In genomic region chr11:57787913-57788312, GRCm38 (mm10) we compare ENCODE assay signal across 9 mouse cellular contexts. TPM values are rescaled to one million over a fixed set of nuclear protein-coding genes. Genes with fewer than 3 reads are reported as not detected.
A peak's percentile ranks its signal among the peaks of the same experiment; 100 is the strongest.
DNase-seq lines count a peak whose midpoint lies in the region; ATAC-seq and TF ChIP-seq lines count a peak whose summit lies in the region.
"Had no signal": no experiment of that assay in that cellular context is flagged by ENCODE, and none has a peak within 500 bp of the region (broad histone marks: within the 10 kb centered on the region; RNA-seq: fewer than 3 reads in every experiment).

No protein-coding gene starts in this region.

- H3K9ac ChIP-seq in liver, postnatal 0 days (replicated peaks) = no peak overlapping the region
- no peak overlapping the region for H3K9ac ChIP-seq in stomach, postnatal 0 days (ENCODE audit: low read length)

- TF ChIP-seq CTCF in liver, postnatal 0 days (IDR thresholded peaks at IDR 0.05; ENCODE audit: low read depth) = peak; percentile 92
- TF ChIP-seq CTCF in stomach, postnatal 0 days (IDR thresholded peaks at IDR 0.05; ENCODE audit: low read depth) = peak; percentile 82

- H3K27ac ChIP-seq in embryonic facial prominence, embryonic 10.5 days (replicated peaks) = no peak overlapping the region
- no peak overlapping the region for H3K27ac ChIP-seq in liver, postnatal 0 days (ENCODE audit: low read depth)
- H3K27ac ChIP-seq in stomach, postnatal 0 days (replicated peaks) = no peak overlapping the region

- 33% methylated on average over 3 of the region's 3 CpGs for WGBS in embryonic facial prominence, embryonic 10.5 days
- 25% methylated on average over 3 of the region's 3 CpGs for WGBS in liver, postnatal 0 days (ENCODE audit: insufficient replicate concordance)
- WGBS in stomach, postnatal 0 days = 38% methylated on average over 3 of the region's 3 CpGs

- H3K4me1 ChIP-seq in embryonic facial prominence, embryonic 10.5 days = peaks cover 28% of the 10 kb centered on the region
- no peaks in the 10 kb centered on the region for H3K4me1 ChIP-seq in liver, postnatal 0 days (ENCODE audit: insufficient read depth)
- H3K4me1 ChIP-seq in stomach, postnatal 0 days (replicated peaks; ENCODE audit: control insufficient read depth, insufficient read depth) = no peaks in the 10 kb centered on the region

- no peak overlapping the region for H3K4me3 ChIP-seq in embryonic facial prominence, embryonic 10.5 days
- H3K4me3 ChIP-seq in liver, postnatal 0 days (ENCODE audit: low read depth, low read length) = no peak overlapping the region
- no peak overlapping the region for H3K4me3 ChIP-seq in stomach, postnatal 0 days (ENCODE audit: low read depth, low read length)

- DNase-seq in gastrocnemius, adult 18-20 months (ENCODE audit: low spot score) = peak; percentile 57
- no peak for DNase-seq in gastrocnemius, postnatal 4 days (ENCODE audit: low spot score in 2 of 2)
- DNase-seq in 3T3-L1 (ENCODE audit: low read depth, low spot score) (peak; percentile 50), ZHBTc4 (ENCODE audit: low read depth, low spot score) (peak; percentile 87)
- peak; percentile 47 for DNase-seq in embryonic facial prominence, embryonic 10.5 days (ENCODE audit: low spot score)
- peak; percentile 83 for DNase-seq in liver, postnatal 0 days
- peak; percentile 76 for DNase-seq in stomach, postnatal 0 days (ENCODE audit: low spot score)
- DNase-seq in right cerebral cortex, postnatal 25 days = no peak

- TF ChIP-seq EP300 in liver, postnatal 0 days (IDR thresholded peaks at IDR 0.05; ENCODE audit: low read depth) = no peak
- no peak for TF ChIP-seq EP300 in stomach, postnatal 0 days (optimal IDR thresholded peaks at IDR 0.05)

- H3K9me3 ChIP-seq in embryonic facial prominence, embryonic 10.5 days = no peaks in the 10 kb centered on the region
- no peaks in the 10 kb centered on the region for H3K9me3 ChIP-seq in liver, postnatal 0 days (ENCODE audit: low read length)
- H3K9me3 ChIP-seq in stomach, postnatal 0 days (ENCODE audit: control insufficient read depth, low read length) = no peaks in the 10 kb centered on the region

- H3K4me2 ChIP-seq in liver, postnatal 0 days (ENCODE audit: low read depth, low read length) = no peak overlapping the region
- H3K4me2 ChIP-seq in stomach, postnatal 0 days (replicated peaks; ENCODE audit: low read depth) = no peak overlapping the region

- no peaks in the 10 kb centered on the region for H3K27me3 ChIP-seq in embryonic facial prominence, embryonic 10.5 days (replicated peaks; ENCODE audit: low read depth, poor library complexity, severe bottlenecking)
- no peaks in the 10 kb centered on the region for H3K27me3 ChIP-seq in liver, postnatal 0 days (ENCODE audit: insufficient read depth, low read length)
- no peaks in the 10 kb centered on the region for H3K27me3 ChIP-seq in stomach, postnatal 0 days (ENCODE audit: control insufficient read depth, insufficient read depth, low read length)

- no peak for ATAC-seq in liver, postnatal 0 days
- ATAC-seq in stomach, postnatal 0 days (ENCODE audit: low FRiP score, low TSS enrichment) = no peak

- H3K36me3 ChIP-seq in embryonic facial prominence, embryonic 10.5 days (replicated peaks) = peaks cover 6% of the 10 kb centered on the region; the same call in 1 of the 2 replicates
- H3K36me3 ChIP-seq in liver, postnatal 0 days (replicated peaks; ENCODE audit: insufficient read depth, low read length) = no peaks in the 10 kb centered on the region
- H3K36me3 ChIP-seq in stomach, postnatal 0 days (ENCODE audit: control insufficient read depth, insufficient read depth, low read length) = no peaks in the 10 kb centered on the region; the same call in 1 of the 2 replicates

RNA-seq across cellular contexts. Expression of gene Sap30l, which starts 13.5 kb away (rescaled TPM):
- 10 to 100 TPM; 49.7 to 54.2 TPM for total RNA-seq in gastrocnemius, adult 18-20 months (2021)
- total RNA-seq in gastrocnemius, postnatal 4 days (2021) = 10 to 100 TPM; 33.5 to 33.9 TPM
- polyA plus RNA-seq in embryonic facial prominence, embryonic 10.5 days (2016; fragmentation: Nextera tagmentation; extraction: Ambion mirVana) = 12.3 and 13.2 TPM in 2 replicates
- polyA plus RNA-seq in liver, postnatal 0 days (2015; fragmentation: Nextera tagmentation; extraction: Ambion mirVana) = 5.8 and 7.1 TPM in 2 replicates
- polyA plus RNA-seq in stomach, postnatal 0 days (2015; fragmentation: Nextera tagmentation; extraction: Ambion mirVana) = 8.7 TPM in 2 replicates

RNA-seq across cellular contexts. Expression of gene Hand1, which starts 44.7 kb away (rescaled TPM):
- total RNA-seq in gastrocnemius, adult 18-20 months (2021) = not detected
- total RNA-seq in gastrocnemius, postnatal 4 days (2021) = not detected
- polyA plus RNA-seq in embryonic facial prominence, embryonic 10.5 days (2016; fragmentation: Nextera tagmentation; extraction: Ambion mirVana) = 21.3 and 50.0 TPM in 2 replicates
- 0.07 TPM in 1 of 2 replicates, not detected in the other for polyA plus RNA-seq in liver, postnatal 0 days (2015; fragmentation: Nextera tagmentation; extraction: Ambion mirVana)
- 0.12 and 0.16 TPM in 2 replicates for polyA plus RNA-seq in stomach, postnatal 0 days (2015; fragmentation: Nextera tagmentation; extraction: Ambion mirVana)
- total RNA-seq: layer of hippocampus, adult 18-20 months had no signal

Comparison
In these comparisons a context has a peak if more than half of its experiments do, and no peak if none do; other contexts are left out.
1. DNase-seq: peak in gastrocnemius, adult 18-20 months (single experiment), 3T3-L1 (single experiment), ZHBTc4 (single experiment), embryonic facial prominence, embryonic 10.5 days (single experiment), liver, postnatal 0 days (single experiment) and stomach, postnatal 0 days (single experiment); none in gastrocnemius, postnatal 4 days (0 of 2) and right cerebral cortex, postnatal 25 days (single experiment).
2. RNA of gene Hand1, which starts 44.7 kb away (polyA plus RNA-seq): 21.3 to 50.0 TPM in embryonic facial prominence, embryonic 10.5 days; 0.12 to 0.16 TPM in stomach, postnatal 0 days and 0.07 TPM in liver, postnatal 0 days; every median in the first group is over 10 times any median in the second.